ENCODE assay signal across 13 mouse cellular contexts in genomic region chr9:83195007-83195406, GRCm38 (mm10). TPM values are rescaled to one million over a fixed set of nuclear protein-coding genes. Genes with fewer than 3 reads are reported as not detected.
DNase-seq lines count a peak whose midpoint lies in the region; ATAC-seq and TF ChIP-seq lines count a peak whose summit lies in the region.
"Had no signal": no experiment of that assay in that cellular context is flagged by ENCODE, and none has a peak within 500 bp of the region (broad histone marks: within the 10 kb centered on the region; RNA-seq: fewer than 3 reads in every experiment).

No protein-coding gene starts in this region.

- H3K4me2 ChIP-seq in lung, embryonic 14.5 days: no peak overlapping the region
- H3K4me2 ChIP-seq in forebrain, embryonic 16.5 days (ENCODE audit: low read length): no peak overlapping the region
- peak overlapping the region; percentile 34 for H3K4me2 ChIP-seq in myocyte (ENCODE audit: low read depth)
- H3K4me2 ChIP-seq: embryonic facial prominence, embryonic 13.5 days had no signal

- no peak overlapping the region for H3ac ChIP-seq in myocyte (ENCODE audit: control insufficient read depth, insufficient read length)

- WGBS in lung, embryonic 14.5 days: 62% methylated on average over 6 of the region's 6 CpGs
- WGBS in lung, adult 2 months: 64% methylated on average over 6 of the region's 6 CpGs
- 29% methylated on average over 6 of the region's 6 CpGs for WGBS in forebrain, embryonic 16.5 days

- H3K27ac ChIP-seq in lung, embryonic 14.5 days (ENCODE audit: low read depth): no peak overlapping the region
- H3K27ac ChIP-seq in forebrain, embryonic 16.5 days (ENCODE audit: low read length): no peak overlapping the region
- H3K27ac ChIP-seq: embryonic facial prominence, embryonic 13.5 days had no signal

- ATAC-seq in lung, embryonic 14.5 days (ENCODE audit: insufficient read depth): no peak
- peak; percentile 72 for ATAC-seq in forebrain, embryonic 16.5 days
- ATAC-seq: midbrain, embryonic 16.5 days had no signal

- no peak for TF ChIP-seq POLR2A in lung, adult 2 months (IDR thresholded peaks at IDR 0.05; ENCODE audit: borderline replicate concordance, extremely low read depth, low read depth, low read length)
- no peak for TF ChIP-seq POLR2A in myocyte (IDR thresholded peaks at IDR 0.05; ENCODE audit: insufficient read length, low read depth)

- no peaks in the 10 kb centered on the region for H3K36me3 ChIP-seq in lung, embryonic 14.5 days (ENCODE audit: insufficient read depth)
- no peaks in the 10 kb centered on the region for H3K36me3 ChIP-seq in forebrain, embryonic 16.5 days (ENCODE audit: control insufficient read depth, insufficient read depth)
- H3K36me3 ChIP-seq in myocyte (ENCODE audit: control insufficient read depth, insufficient read depth): no peaks in the 10 kb centered on the region
- H3K36me3 ChIP-seq: embryonic facial prominence, embryonic 13.5 days had no signal

- no peak for TF ChIP-seq CTCF in lung, embryonic 14.5 days (IDR thresholded peaks at IDR 0.05; ENCODE audit: low read depth)
- TF ChIP-seq CTCF in lung, adult 2 months (IDR thresholded peaks at IDR 0.05; ENCODE audit: insufficient read depth, low read length): no peak

- no peaks in the 10 kb centered on the region for H3K9me3 ChIP-seq in lung, embryonic 14.5 days (ENCODE audit: low read depth, low read length)
- H3K9me3 ChIP-seq in forebrain, embryonic 16.5 days (ENCODE audit: control insufficient read depth, low read length): no peaks in the 10 kb centered on the region
- H3K9me3 ChIP-seq: embryonic facial prominence, embryonic 13.5 days had no signal

- DNase-seq in lung, embryonic 14.5 days: peak; percentile 19
- DNase-seq in lung, adult 2 months: no peak
- peak; percentile 8 for DNase-seq in embryo, embryonic 9.5 days (ENCODE audit: extremely low spot score)
- no peak for DNase-seq in natural killer cell, adult 2 months (ENCODE audit: low spot score in 2 of 2)
- DNase-seq in cerebellum, adult 11-12 months: no peak
- DNase-seq: adrenal gland, postnatal 25 days; cerebellum, adult 11 months; left cerebral cortex, postnatal 4 days; spleen, adult 18-20 months had no signal

- H3K4me3 ChIP-seq in lung, embryonic 14.5 days (ENCODE audit: low read depth, low read length): no peak overlapping the region
- no peak overlapping the region for H3K4me3 ChIP-seq in lung, adult 2 months (replicated peaks; ENCODE audit: extremely low read depth, low read depth, low read length)
- H3K4me3 ChIP-seq in forebrain, embryonic 16.5 days (replicated peaks; ENCODE audit: low read length): no peak overlapping the region
- no peak overlapping the region for H3K4me3 ChIP-seq in myocyte
- H3K4me3 ChIP-seq: embryonic facial prominence, embryonic 13.5 days had no signal

- H3K4me1 ChIP-seq in lung, embryonic 14.5 days (ENCODE audit: insufficient read depth): no peaks in the 10 kb centered on the region
- H3K4me1 ChIP-seq in lung, adult 2 months (ENCODE audit: control insufficient read depth, insufficient read depth, low read length): no peaks in the 10 kb centered on the region
- H3K4me1 ChIP-seq in forebrain, embryonic 16.5 days (replicated peaks; ENCODE audit: control insufficient read depth, insufficient read depth, low read length): 0 out of 2 replicates have a peak, but pooled peaks cover 5% of the 10 kb centered on the region

- no peak overlapping the region for H3K9ac ChIP-seq in lung, embryonic 14.5 days
- H3K9ac ChIP-seq in forebrain, embryonic 16.5 days (replicated peaks; ENCODE audit: low read depth, low read length): no peak overlapping the region
- H3K9ac ChIP-seq: embryonic facial prominence, embryonic 13.5 days had no signal

- H3K27me3 ChIP-seq in lung, embryonic 14.5 days (ENCODE audit: insufficient read depth, low read length): no peaks in the 10 kb centered on the region
- H3K27me3 ChIP-seq in forebrain, embryonic 16.5 days (replicated peaks; ENCODE audit: control insufficient read depth, insufficient read depth, low read length): no peaks in the 10 kb centered on the region
- H3K27me3 ChIP-seq in myocyte (ENCODE audit: control insufficient read depth, insufficient read depth, insufficient read length): no peaks in the 10 kb centered on the region
- H3K27me3 ChIP-seq: embryonic facial prominence, embryonic 13.5 days had no signal

- H3K79me2 ChIP-seq in myocyte (ENCODE audit: control insufficient read depth, insufficient read depth): no peaks in the 10 kb centered on the region

TF ChIP-seq in myocyte, 11 proteins besides CTCF, POLR2A, EP300 and RAD21:
- no peak for TF ChIP-seq REST (IDR thresholded peaks at IDR 0.05; ENCODE audit: insufficient read depth, insufficient read length)
- no peak for TF ChIP-seq MYOD1 (IDR thresholded peaks at IDR 0.05; ENCODE audit: control insufficient read depth in 1 of 3, insufficient read length in 2 of 3, low read depth in 2 of 3)
- TF ChIP-seq SRF (IDR thresholded peaks at IDR 0.05; ENCODE audit: control insufficient read depth, insufficient read length, low read depth): no peak
- no peak for TF ChIP-seq TCF3 (IDR thresholded peaks at IDR 0.05; ENCODE audit: insufficient read length, low read depth)
- TF ChIP-seq TCF12 (IDR thresholded peaks at IDR 0.05; ENCODE audit: insufficient read depth, poor library complexity, severe bottlenecking): no peak
- TF ChIP-seq E2F4 (IDR thresholded peaks at IDR 0.05; ENCODE audit: insufficient read depth): no peak
- TF ChIP-seq CEBPB (IDR thresholded peaks at IDR 0.05; ENCODE audit: insufficient read depth, poor library complexity, severe bottlenecking): no peak
- TF ChIP-seq USF1 (IDR thresholded peaks at IDR 0.05; ENCODE audit: low read depth): no peak
- no peak for TF ChIP-seq POLR2AphosphoS2 (IDR thresholded peaks at IDR 0.05; ENCODE audit: insufficient read length, low read depth)
- no peak for TF ChIP-seq MAX (IDR thresholded peaks at IDR 0.05; ENCODE audit: low read depth)
- TF ChIP-seq MYOG (IDR thresholded peaks at IDR 0.05; ENCODE audit: control insufficient read depth in 1 of 3, insufficient read depth in 1 of 3, insufficient read length in 2 of 3, low read depth in 2 of 3): no peak
TF ChIP-seq in myocyte: peak in this region for 0.

RNA-seq across cellular contexts. Expression of gene Hmgn3, which starts 48.5 kb away (rescaled TPM):
- 93.9 and 97.3 TPM in 2 replicates for polyA plus RNA-seq in lung, embryonic 14.5 days (2014; fragmentation: Nextera tagmentation; extraction: Ambion mirVana)
- polyA plus RNA-seq in lung, adult 2 months (2012; rRNA removed): 6.2 and 8.9 TPM in 2 replicates
- 185 and 195 TPM in 2 replicates for polyA plus RNA-seq in forebrain, embryonic 16.5 days (2015; fragmentation: Nextera tagmentation; extraction: Ambion mirVana)
- 30.5 TPM for polyA plus RNA-seq in myocyte (2012; fragmentation: generic; extraction: Trizol)

Comparison
In these comparisons a context has a peak if more than half of its experiments do, and no peak if none do; other contexts are left out.
1. DNase-seq: peak in lung, embryonic 14.5 days (single experiment) and embryo, embryonic 9.5 days (single experiment); none in lung, adult 2 months (single experiment), natural killer cell, adult 2 months (0 of 2) and cerebellum, adult 11-12 months (single experiment).